Mouse (Mus musculus) CH12.LX (cell line): ENCODE measurements around the gene Nid1. TPM values are rescaled to one million over a fixed set of nuclear protein-coding genes. Genes with fewer than 3 reads are reported as not detected.

Experiments
- DNase-seq: peaks from one replicate; pipeline ENCODE4 v3.0.0-alpha.2; 2013; ENCODE audit errors: extremely low read depth
- H3K27ac ChIP-seq: 2 replicates; pipeline ENCODE4 v1.5.1; 2012; ENCODE audit warnings: low read depth, mild to moderate bottlenecking, control low read depth, moderate library complexity; ENCODE audit not compliant: insufficient read depth
- H3K27me3 ChIP-seq: replicated peaks from 2 replicates; pipeline ENCODE3; 2012; ENCODE audit warnings: inconsistent platforms
- H3K36me3 ChIP-seq, 2 experiments: replicated peaks in 1 of 2; 2 replicates each; pipeline versions ENCODE3 to v1.6.1; 2012; ENCODE audit warnings: inconsistent platforms in 1 of 2, low read length in 1 of 2, mild to moderate bottlenecking in 1 of 2, mixed read lengths in 1 of 2, moderate library complexity in 1 of 2; ENCODE audit not compliant: control insufficient read depth in 1 of 2, insufficient read depth in 1 of 2
- H3K4me1 ChIP-seq, 2 experiments: 2 replicates each; pipeline ENCODE4 v1.6.1; 2012; ENCODE audit warnings: inconsistent platforms in 1 of 2, moderate library complexity in 1 of 2; ENCODE audit not compliant: insufficient read depth in 2 of 2, control insufficient read depth in 1 of 2
- H3K4me2 ChIP-seq: 2 replicates; pipeline ENCODE4 v1.6.1; 2012; ENCODE audit warnings: low read depth, mild to moderate bottlenecking, control low read depth; ENCODE audit not compliant: poor library complexity, insufficient read depth, severe bottlenecking
- H3K4me3 ChIP-seq, 3 experiments: fragments of 150-350 bp in 1 of 3; sonication (generic) in 1 of 3; replicated peaks in 1 of 3; 2 replicates each; pipeline versions ENCODE3 to v1.5.1; 2011 to 2012; ENCODE audit warnings: low read depth in 2 of 3, low read length in 2 of 3, mild to moderate bottlenecking in 2 of 3, moderate library complexity in 2 of 3, control low read depth in 1 of 3, improper control_type of control experiment in 1 of 3, inconsistent platforms in 1 of 3, mixed read lengths in 1 of 3; ENCODE audit not compliant: poor library complexity in 1 of 3
- H3K79me2 ChIP-seq: replicated peaks from 2 replicates; pipeline ENCODE4 v1.6.1; 2012; ENCODE audit warnings: mild to moderate bottlenecking, moderate library complexity; ENCODE audit not compliant: control insufficient read depth, poor library complexity, insufficient read depth, severe bottlenecking; ENCODE audit errors: extremely low read depth
- H3K9ac ChIP-seq: 2 replicates; pipeline ENCODE4 v1.6.1; 2012; ENCODE audit warnings: low read depth, mild to moderate bottlenecking, control low read depth, moderate library complexity; ENCODE audit not compliant: insufficient read depth
- H3K9me3 ChIP-seq: replicated peaks from 2 replicates; pipeline ENCODE3; 2012; ENCODE audit warnings: low read length, inconsistent platforms, mixed read lengths
- BHLHE40 ChIP-seq: IDR thresholded peaks from 2 replicates; pipeline ENCODE4 v1.6.1; 2011; ENCODE audit warnings: mild to moderate bottlenecking, low read depth, low read length, improper control_type of control experiment
- CHD1 ChIP-seq: IDR thresholded peaks from 2 replicates; pipeline ENCODE4 v1.6.1; 2012; ENCODE audit warnings: low read depth, low read length, improper control_type of control experiment, inconsistent platforms
- CHD2 ChIP-seq: IDR thresholded peaks from 2 replicates; pipeline ENCODE4 v1.6.1; 2011; ENCODE audit warnings: low read length, improper control_type of control experiment
- E2F4 ChIP-seq: IDR thresholded peaks from 2 replicates; pipeline ENCODE4 v1.6.1; 2011; ENCODE audit warnings: low read depth, low read length, improper control_type of control experiment; ENCODE audit not compliant: insufficient replicate concordance
- EP300 ChIP-seq: IDR thresholded peaks from 2 replicates; pipeline ENCODE4 v1.6.1; 2011; ENCODE audit warnings: low read length, improper control_type of control experiment
- GABPA ChIP-seq: IDR thresholded peaks from 2 replicates; pipeline ENCODE4 v1.6.1; 2012; ENCODE audit warnings: low read depth, low read length, improper control_type of control experiment, inconsistent platforms; ENCODE audit not compliant: insufficient replicate concordance
- HCFC1 ChIP-seq: IDR thresholded peaks from 2 replicates; pipeline ENCODE4 v1.6.1; 2012; ENCODE audit warnings: low read depth, mild to moderate bottlenecking, inconsistent platforms, low read length, improper control_type of control experiment
- IRF4 ChIP-seq: IDR thresholded peaks from 2 replicates; pipeline ENCODE4 v1.6.1; 2014; ENCODE audit warnings: low read depth, mild to moderate bottlenecking, inconsistent platforms, low read length, improper control_type of control experiment
- JUN ChIP-seq: IDR thresholded peaks from 2 replicates; pipeline ENCODE4 v1.6.1; 2011; ENCODE audit warnings: low read depth, mild to moderate bottlenecking, low read length, improper control_type of control experiment, moderate library complexity; ENCODE audit not compliant: insufficient read depth
- KAT2A ChIP-seq: IDR thresholded peaks from 2 replicates; pipeline ENCODE4 v1.6.1; 2012; ENCODE audit warnings: low read length, improper control_type of control experiment, inconsistent platforms; ENCODE audit not compliant: insufficient replicate concordance
- MAFK ChIP-seq: IDR thresholded peaks from 2 replicates; pipeline ENCODE4 v1.6.1; 2011; ENCODE audit warnings: low read length, improper control_type of control experiment; ENCODE audit not compliant: insufficient replicate concordance
- MAX ChIP-seq: IDR thresholded peaks from 2 replicates; pipeline ENCODE4 v1.6.1; 2011; ENCODE audit warnings: low read length, improper control_type of control experiment
- MEF2A ChIP-seq: IDR thresholded peaks from 2 replicates; pipeline ENCODE4 v1.6.1; 2014; ENCODE audit warnings: low read depth, mild to moderate bottlenecking, inconsistent platforms, low read length, improper control_type of control experiment, borderline replicate concordance
- MXI1 ChIP-seq: IDR thresholded peaks from 2 replicates; pipeline ENCODE4 v1.6.1; 2011; ENCODE audit warnings: mild to moderate bottlenecking, low read depth, low read length, improper control_type of control experiment
- MYC ChIP-seq: IDR thresholded peaks from 2 replicates; pipeline ENCODE4 v1.6.1; 2011; ENCODE audit warnings: low read depth, mild to moderate bottlenecking, improper control_type of control experiment, low read length
- NRF1 ChIP-seq: IDR thresholded peaks from 2 replicates; pipeline ENCODE4 v1.6.1; 2014; ENCODE audit warnings: low read depth, mild to moderate bottlenecking, inconsistent platforms, low read length, improper control_type of control experiment, moderate library complexity
- PAX5 ChIP-seq: IDR thresholded peaks from 2 replicates; pipeline ENCODE4 v1.6.1; 2012; ENCODE audit warnings: low read length, inconsistent platforms, mixed read lengths
- RCOR1 ChIP-seq: conservative IDR thresholded peaks from 2 replicates; pipeline ENCODE4 v1.6.1; 2012; ENCODE audit warnings: low read depth, mild to moderate bottlenecking, inconsistent platforms, low read length, improper control_type of control experiment
- SIN3A ChIP-seq: IDR thresholded peaks from 2 replicates; pipeline ENCODE4 v1.6.1; 2012; ENCODE audit warnings: low read length, improper control_type of control experiment, inconsistent platforms
- SMC3 ChIP-seq: IDR thresholded peaks from 2 replicates; pipeline ENCODE4 v1.6.1; 2011; ENCODE audit warnings: low read depth, low read length, improper control_type of control experiment
- TBP ChIP-seq: conservative IDR thresholded peaks from 2 replicates; pipeline ENCODE4 v1.6.1; 2011; ENCODE audit warnings: low read depth, low read length, improper control_type of control experiment
- USF1 ChIP-seq: IDR thresholded peaks from 2 replicates; pipeline ENCODE4 v1.6.1; 2014; ENCODE audit warnings: low read depth, mild to moderate bottlenecking, inconsistent platforms, low read length, improper control_type of control experiment
- USF2 ChIP-seq: conservative IDR thresholded peaks from 2 replicates; pipeline ENCODE4 v1.6.1; 2011; ENCODE audit warnings: low read depth, low read length, improper control_type of control experiment
- ZC3H11A ChIP-seq: IDR thresholded peaks from 2 replicates; pipeline ENCODE4 v1.6.1; 2012; ENCODE audit warnings: low read depth, mild to moderate bottlenecking, inconsistent platforms, low read length, improper control_type of control experiment
- ZKSCAN1 ChIP-seq: IDR thresholded peaks from 2 replicates; pipeline ENCODE4 v1.6.1; 2012; ENCODE audit warnings: low read depth, inconsistent platforms, low read length, improper control_type of control experiment, borderline replicate concordance
- ZMIZ1 ChIP-seq: IDR thresholded peaks from 2 replicates; pipeline ENCODE4 v1.6.1; 2012; ENCODE audit warnings: low read depth, mild to moderate bottlenecking, inconsistent platforms, low read length, improper control_type of control experiment
- ZNF384 ChIP-seq: IDR thresholded peaks from 2 replicates; pipeline ENCODE4 v1.6.1; 2012; ENCODE audit warnings: low read depth, low read length, improper control_type of control experiment, inconsistent platforms
- dilution Hi-C: fragments of 300-500 bp; cut with MboI; formaldehyde crosslinking; loops from 2 replicates; pipeline ENCODE4 v1.14.3; 2020; ENCODE audit warnings: low sequenced_read_pairs; ENCODE audit not compliant: extremely low pct_unique_long_range_greater_than_20kb, extremely low pct_ligation_motif_present
- in situ Hi-C: fragments of 300-500 bp; cut with MboI; formaldehyde crosslinking; loops from 3 replicates; pipeline ENCODE4 v1.14.3; 2019; ENCODE audit warnings: low sequenced_read_pairs, low pct_ligation_motif_present, low pct_unique_long_range_greater_than_20kb, mixed read lengths
- polyA plus RNA-seq: library from polyadenylated mRNA; unstranded; fragments of >175 nt; gene quantifications from 2 replicates; pipeline ENCODE4 v1.2.1, GENCODE M21; 2012; ENCODE audit warnings: low read depth; ENCODE audit not compliant: insufficient read length
- total RNA-seq, 2 experiments: library from RNA; depleted of rRNA; stranded (reverse); fragments of 300-350 nt in 1 of 2; fragments of >200 nt in 1 of 2; gene quantifications; 2 replicates each; pipeline ENCODE4 v1.2.3; 2012 to 2014

The Nid1 gene
- total and polyA plus RNA-seq, 3 experiments, result 0.30 to 0.94 (median 0.38) TPM

DNA sequence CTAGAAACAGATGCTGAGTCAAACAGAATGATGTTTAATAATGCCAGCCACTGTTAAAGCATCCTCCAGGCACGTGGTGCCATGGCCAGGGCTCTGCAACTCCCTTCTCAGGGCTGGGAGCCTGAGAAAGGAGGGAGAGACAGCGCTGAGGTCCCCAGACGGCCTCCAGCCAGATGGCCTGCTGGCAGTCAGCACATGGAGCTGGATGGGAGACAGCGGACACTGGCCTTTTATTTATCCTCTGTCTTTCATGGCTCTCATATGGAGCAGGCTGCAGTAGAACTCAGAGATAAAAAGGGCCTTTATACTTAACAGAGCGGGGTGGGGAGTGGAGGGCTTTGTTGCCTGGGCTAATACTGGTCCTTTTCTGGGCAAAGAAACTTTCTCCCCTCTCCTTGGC, 43.7 kb downstream of the Nid1 start:
- TF ChIP-seq ZNF384 (no peak), MAFK (no peak), KAT2A (no peak), NRF1 (no peak), E2F4 (no peak), TBP (no peak), JUN (no peak), MXI1 (no peak), CHD1 (no peak), MEF2A (no peak), USF1 (no peak), MAX (no peak), IRF4 (no peak), SMC3 (no peak), SIN3A (no peak), MYC (no peak), PAX5 (no peak), USF2 (no peak), EP300 (no peak)
- Histone ChIP-seq H3K9me3 (no peaks in the 10 kb centered on the region), H3K4me1 (peaks cover 26 to 43% of the 10 kb centered on the region in 2 experiments), H3K4me2 (no peak overlapping the region), H3K79me2 (no peaks in the 10 kb centered on the region), H3K4me3 (no peak overlapping the region), H3K27ac (no peak overlapping the region), H3K27me3 (no peaks in the 10 kb centered on the region), H3K9ac (no peak overlapping the region), H3K36me3 (no peaks in the 10 kb centered on the region)
- dilution Hi-C loops (no loop called here), in situ Hi-C loops (no loop called here)
- no peak for DNase-seq

DNA sequence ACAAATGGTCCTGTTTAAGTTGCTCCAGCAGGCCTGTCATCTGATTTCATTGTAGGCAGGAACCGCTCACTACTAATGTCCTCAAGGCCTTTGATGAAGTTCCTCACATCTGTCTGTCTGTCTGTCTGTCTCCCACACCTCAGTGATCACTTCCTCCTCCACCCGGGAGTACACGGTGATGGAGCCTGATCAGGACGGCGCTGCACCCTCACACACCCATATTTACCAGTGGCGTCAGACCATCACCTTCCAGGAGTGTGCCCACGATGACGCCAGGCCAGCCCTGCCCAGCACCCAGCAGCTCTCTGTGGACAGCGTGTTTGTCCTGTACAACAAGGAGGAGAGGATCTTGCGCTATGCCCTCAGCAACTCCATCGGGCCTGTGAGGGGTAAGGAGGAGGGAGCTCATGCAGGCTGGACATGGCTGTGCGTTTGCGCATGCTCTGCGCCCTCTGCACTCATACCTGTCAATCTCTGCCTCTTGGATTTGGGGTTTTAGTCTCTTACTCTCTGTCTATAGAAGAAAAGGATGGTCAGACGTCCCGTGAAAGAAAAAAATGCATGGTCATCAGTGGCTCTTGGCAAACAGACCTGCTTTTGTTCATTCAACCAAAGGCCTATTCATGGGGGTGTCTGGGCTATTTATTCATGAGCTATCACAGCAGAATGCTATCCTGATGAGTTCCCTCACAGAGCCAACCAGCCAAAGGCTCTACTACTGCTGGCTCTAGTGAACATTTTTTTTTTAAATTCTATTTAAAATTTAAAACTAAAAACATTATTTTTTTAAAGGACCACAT, 44.7 kb downstream of the Nid1 start:
- dilution Hi-C loops, result no loop called here

More for the DNA sequence above, 44.7 kb downstream of the Nid1 start:
- no peaks in the 10 kb centered on the region for H3K27me3 ChIP-seq
- no peaks in the 10 kb centered on the region for H3K79me2 ChIP-seq
- H3K9me3 ChIP-seq, result no peaks in the 10 kb centered on the region
- H3K36me3 ChIP-seq, result no peaks in the 10 kb centered on the region
- TF ChIP-seq ZC3H11A (no peak), CHD2 (no peak), RCOR1 (no peak), MEF2A (no peak), GABPA (no peak), ZKSCAN1 (no peak), BHLHE40 (no peak), ZMIZ1 (no peak), SIN3A (no peak), EP300 (no peak), ZNF384 (no peak), MAX (no peak), USF2 (no peak), HCFC1 (no peak), CHD1 (no peak), E2F4 (no peak)
- peaks cover 26 to 49% of the 10 kb centered on the region in 2 experiments for H3K4me1 ChIP-seq
- H3K9ac ChIP-seq, result no peak overlapping the region
- in situ Hi-C loops, result no loop called here
- H3K4me3 ChIP-seq, result no peak overlapping the region
- H3K27ac ChIP-seq, result no peak overlapping the region
- H3K4me2 ChIP-seq, result no peak overlapping the region
- DNase-seq, result no peak
